Mouse (Mus musculus): ENCODE data around the gene Vat1.
"Not testable (repeated sequence)": the region's sequence is repeated elsewhere in the genome, so short reads cannot be mapped to it uniquely, and the experiment has no call there.

Vat1 gene

GRCm38 (mm10) chr11:101465869-101466551 lies at the start of gene Vat1:
Gene Vat1, minus strand, starts transcription at chr11:101466230.
- DNase-seq (ENCODE audit: low spot score in 2 of 2): no peak

- no peak for DNase-seq (ENCODE audit: low spot score in 2 of 2)
Observed at GRCm38 (mm10) chr11:101507090-101507489, 41.1 kb upstream of the Vat1 start.

GRCm38 (mm10) chr11:101506269-101506780 lies 40.3 kb upstream of the Vat1 start:
- DNase-seq (ENCODE audit: low spot score in 2 of 2): no peak

GRCm38 (mm10) chr11:101486126-101486525 lies 20.1 kb upstream of the Vat1 start:
- DNase-seq (ENCODE audit: low spot score in 2 of 2): no peak

- no peak for DNase-seq (ENCODE audit: low spot score in 2 of 2)
Observed at GRCm38 (mm10) chr11:101485509-101486028, 19.5 kb upstream of the Vat1 start.

GRCm38 (mm10) chr11:101484814-101485213 lies 18.8 kb upstream of the Vat1 start:
- DNase-seq (ENCODE audit: low spot score in 2 of 2): no peak

GRCm38 (mm10) chr11:101484245-101484644 lies 18.2 kb upstream of the Vat1 start:
- DNase-seq (ENCODE audit: low spot score in 2 of 2): no peak

- no peak for DNase-seq (ENCODE audit: low spot score in 2 of 2)
Observed at GRCm38 (mm10) chr11:101483804-101484203, 17.8 kb upstream of the Vat1 start.

GRCm38 (mm10) chr11:101480912-101481311 lies 14.9 kb upstream of the Vat1 start:
- DNase-seq (ENCODE audit: low spot score in 2 of 2): no peak

GRCm38 (mm10) chr11:101479171-101479635 lies 13.2 kb upstream of the Vat1 start:
- no peak for DNase-seq (ENCODE audit: low spot score in 2 of 2)

GRCm38 (mm10) chr11:101477552-101478211 lies 11.7 kb upstream of the Vat1 start:
- no peak for DNase-seq (ENCODE audit: low spot score in 2 of 2)

- no peak for DNase-seq (ENCODE audit: low spot score in 2 of 2)
Observed at GRCm38 (mm10) chr11:101477194-101477551, 11.1 kb upstream of the Vat1 start.

- DNase-seq (ENCODE audit: low spot score in 2 of 2): not testable (repeated sequence)
Observed at GRCm38 (mm10) chr11:101476361-101476760, 10.3 kb upstream of the Vat1 start.

- no peak for DNase-seq (ENCODE audit: low spot score in 2 of 2)
Observed at GRCm38 (mm10) chr11:101474298-101474697, 8.3 kb upstream of the Vat1 start.

- not testable (repeated sequence) for DNase-seq (ENCODE audit: low spot score in 2 of 2)
Observed at GRCm38 (mm10) chr11:101473686-101474085, 7.7 kb upstream of the Vat1 start.

GRCm38 (mm10) chr11:101472336-101472735 lies 6.3 kb upstream of the Vat1 start:
- no peak for DNase-seq (ENCODE audit: low spot score in 2 of 2)

- DNase-seq (ENCODE audit: low spot score in 2 of 2): no peak
Observed at GRCm38 (mm10) chr11:101471926-101472325, 5.9 kb upstream of the Vat1 start.

- no peak for DNase-seq (ENCODE audit: low spot score in 2 of 2)
Observed at GRCm38 (mm10) chr11:101470206-101470605, 4.2 kb upstream of the Vat1 start.

GRCm38 (mm10) chr11:101469155-101469554 lies 3.1 kb upstream of the Vat1 start:
- no peak for DNase-seq (ENCODE audit: low spot score in 2 of 2)

- DNase-seq (ENCODE audit: low spot score in 2 of 2): no peak
Observed at GRCm38 (mm10) chr11:101468731-101469130, 2.7 kb upstream of the Vat1 start.

- DNase-seq (ENCODE audit: low spot score in 2 of 2): no peak
Observed at GRCm38 (mm10) chr11:101468263-101468688, 2.2 kb upstream of the Vat1 start.

GRCm38 (mm10) chr11:101467477-101468262 lies 1.6 kb upstream of the Vat1 start:
- peak; percentile 46 to 54 for DNase-seq (ENCODE audit: low spot score in 2 of 2)
